Mouse (Mus musculus) MEL (cell line): ENCODE results near the gene Hlcs. TPM values are rescaled to one million over a fixed set of nuclear protein-coding genes. Genes with fewer than 3 reads are reported as not detected.

ENCODE experiments used
- DNase-seq: peaks from one replicate; pipeline ENCODE4 v3.0.0; 2011; ENCODE audit warnings: low read depth, low spot score
- H3K27ac ChIP-seq: 2 replicates; pipeline ENCODE4 v1.5.1; 2012; ENCODE audit warnings: low read depth, mild to moderate bottlenecking, control low read depth, low read length, moderate library complexity; ENCODE audit not compliant: control insufficient read depth
- H3K27me3 ChIP-seq, 2 experiments: fragments of 150-350 bp in 1 of 2; sonication (generic) in 1 of 2; 2 replicates each; pipeline ENCODE4 v1.6.1; 2012; ENCODE audit warnings: low read length in 2 of 2, mild to moderate bottlenecking in 2 of 2, improper control_type of control experiment in 1 of 2, moderate library complexity in 1 of 2; ENCODE audit not compliant: insufficient read depth in 2 of 2, control insufficient read depth in 1 of 2
- H3K36me3 ChIP-seq, 2 experiments: 2 replicates each; pipeline ENCODE4 v1.6.1; 2012 to 2014; ENCODE audit warnings: low read length in 2 of 2, improper control_type of control experiment in 1 of 2, inconsistent platforms in 1 of 2, mild to moderate bottlenecking in 1 of 2; ENCODE audit not compliant: insufficient read depth in 2 of 2, control insufficient read depth in 1 of 2
- H3K4me1 ChIP-seq, 2 experiments: fragments of 150-350 bp in 1 of 2; sonication (generic) in 1 of 2; 2 replicates each; pipeline ENCODE4 v1.6.1; 2012; ENCODE audit warnings: low read length in 2 of 2, improper control_type of control experiment in 1 of 2, mild to moderate bottlenecking in 1 of 2; ENCODE audit not compliant: insufficient read depth in 2 of 2, control insufficient read depth in 1 of 2
- H3K4me3 ChIP-seq, 2 experiments: fragments of 150-350 bp in 1 of 2; sonication (generic) in 1 of 2; 2 replicates each; pipeline ENCODE4 v1.5.1; 2012; ENCODE audit warnings: low read depth in 2 of 2, low read length in 2 of 2, mild to moderate bottlenecking in 2 of 2, moderate library complexity in 2 of 2, control low read depth in 1 of 2, improper control_type of control experiment in 1 of 2; ENCODE audit not compliant: control insufficient read depth in 1 of 2, insufficient read depth in 1 of 2
- H3K79me2 ChIP-seq: 2 replicates; pipeline ENCODE4 v1.6.1; 2012; ENCODE audit warnings: mild to moderate bottlenecking, low read length, moderate library complexity; ENCODE audit not compliant: control insufficient read depth, poor library complexity, insufficient read depth
- H3K9ac ChIP-seq: 2 replicates; pipeline ENCODE4 v1.6.1; 2012; ENCODE audit warnings: low read depth, mild to moderate bottlenecking, control low read depth, low read length, moderate library complexity; ENCODE audit not compliant: control insufficient read depth, poor library complexity, severe bottlenecking
- H3K9me3 ChIP-seq: fragments of 150-350 bp; sonication (generic); replicated peaks from 2 replicates; pipeline ENCODE4 v1.6.1; 2012; ENCODE audit warnings: mild to moderate bottlenecking, low read length, improper control_type of control experiment, moderate library complexity; ENCODE audit not compliant: insufficient read depth
- CHD1 ChIP-seq: IDR thresholded peaks from 2 replicates; pipeline ENCODE4 v1.6.1; 2012; ENCODE audit warnings: low read depth, mild to moderate bottlenecking, inconsistent platforms, low read length, improper control_type of control experiment
- CHD2 ChIP-seq: IDR thresholded peaks from 2 replicates; pipeline ENCODE4 v1.6.1; 2011; ENCODE audit warnings: low read length, improper control_type of control experiment
- ELF1 ChIP-seq: IDR thresholded peaks from 2 replicates; pipeline ENCODE4 v1.6.1; 2014; ENCODE audit warnings: low read depth, mild to moderate bottlenecking, inconsistent platforms, low read length, improper control_type of control experiment, moderate library complexity
- EP300 ChIP-seq, 2 experiments: IDR thresholded peaks; 2 replicates each; pipeline ENCODE4 v1.6.1; 2011; ENCODE audit warnings: improper control_type of control experiment in 2 of 2, low read length in 2 of 2, low read depth in 1 of 2, mild to moderate bottlenecking in 1 of 2
- ETS1 ChIP-seq: IDR thresholded peaks from 2 replicates; pipeline ENCODE4 v1.6.1; 2012; ENCODE audit warnings: low read depth, mild to moderate bottlenecking, inconsistent platforms, low read length, improper control_type of control experiment, moderate library complexity
- GABPA ChIP-seq: IDR thresholded peaks from 2 replicates; pipeline ENCODE4 v1.6.1; 2012; ENCODE audit warnings: low read depth, mild to moderate bottlenecking, inconsistent platforms, low read length, improper control_type of control experiment, moderate library complexity
- GATA1 ChIP-seq: IDR thresholded peaks from 2 replicates; pipeline ENCODE4 v1.6.1; 2011; ENCODE audit warnings: low read depth, low read length, improper control_type of control experiment
- JUND ChIP-seq: IDR thresholded peaks from 2 replicates; pipeline ENCODE4 v1.6.1; 2011; ENCODE audit warnings: low read depth, mild to moderate bottlenecking, improper control_type of control experiment, low read length
- MAFK ChIP-seq: IDR thresholded peaks from 2 replicates; pipeline ENCODE4 v1.6.1; 2011; ENCODE audit warnings: low read depth, mild to moderate bottlenecking, low read length, improper control_type of control experiment, borderline replicate concordance
- MEF2A ChIP-seq: IDR thresholded peaks from 2 replicates; pipeline ENCODE4 v1.6.1; 2014; ENCODE audit warnings: low read depth, mild to moderate bottlenecking, inconsistent platforms, low read length, improper control_type of control experiment; ENCODE audit not compliant: poor library complexity, insufficient replicate concordance, severe bottlenecking; ENCODE audit errors: extremely low read depth
- MYC ChIP-seq: IDR thresholded peaks from 2 replicates; pipeline ENCODE4 v1.6.1; 2011; ENCODE audit warnings: low read depth, mild to moderate bottlenecking, low read length, improper control_type of control experiment, moderate library complexity
- NELFE ChIP-seq: IDR thresholded peaks from 2 replicates; pipeline ENCODE4 v1.6.1; 2011; ENCODE audit warnings: low read depth, low read length, improper control_type of control experiment
- NRF1 ChIP-seq: IDR thresholded peaks from 2 replicates; pipeline ENCODE4 v1.6.1; 2014; ENCODE audit warnings: low read depth, mild to moderate bottlenecking, inconsistent platforms, low read length, improper control_type of control experiment, moderate library complexity; ENCODE audit not compliant: poor library complexity, insufficient read depth, severe bottlenecking
- POLR2AphosphoS2 ChIP-seq: IDR thresholded peaks from 2 replicates; pipeline ENCODE4 v1.6.1; 2011; ENCODE audit warnings: low read length, improper control_type of control experiment
- POLR2AphosphoS5 ChIP-seq: IDR thresholded peaks from 2 replicates; pipeline ENCODE4 v1.6.1; 2012; ENCODE audit warnings: low read depth, borderline replicate concordance, mild to moderate bottlenecking, inconsistent platforms, low read length, moderate library complexity, mixed read lengths
- RCOR1 ChIP-seq: IDR thresholded peaks from 2 replicates; pipeline ENCODE4 v1.6.1; 2012; ENCODE audit warnings: low read depth, mild to moderate bottlenecking, inconsistent platforms, low read length, improper control_type of control experiment
- SMC3 ChIP-seq: IDR thresholded peaks from 2 replicates; pipeline ENCODE4 v1.6.1; 2011; ENCODE audit warnings: low read depth, low read length, improper control_type of control experiment
- TAL1 ChIP-seq: IDR thresholded peaks from 2 replicates; pipeline ENCODE4 v1.6.1; 2012; ENCODE audit warnings: mild to moderate bottlenecking, inconsistent platforms, low read length, moderate library complexity, mixed read lengths
- TCF12 ChIP-seq: IDR thresholded peaks from 2 replicates; pipeline ENCODE4 v1.6.1; 2014; ENCODE audit warnings: low read depth, mild to moderate bottlenecking, inconsistent platforms, low read length, improper control_type of control experiment, moderate library complexity
- UBTF ChIP-seq: IDR thresholded peaks from 2 replicates; pipeline ENCODE4 v1.6.1; 2012; ENCODE audit warnings: low read depth, mild to moderate bottlenecking, inconsistent platforms, low read length, improper control_type of control experiment, moderate library complexity, borderline replicate concordance; ENCODE audit not compliant: insufficient read depth
- USF1 ChIP-seq: IDR thresholded peaks from 2 replicates; pipeline ENCODE4 v1.6.1; 2014; ENCODE audit warnings: low read depth, mild to moderate bottlenecking, inconsistent platforms, low read length, improper control_type of control experiment, moderate library complexity
- ZNF384 ChIP-seq: IDR thresholded peaks from 2 replicates; pipeline ENCODE4 v1.6.1; 2012; ENCODE audit warnings: low read depth, mild to moderate bottlenecking, inconsistent platforms, low read length, improper control_type of control experiment
- polyA plus RNA-seq, 2 experiments: library from polyadenylated mRNA; stranded (reverse) in 1 of 2; unstranded in 1 of 2; fragments of >175 nt in 1 of 2; fragments of >200 nt in 1 of 2; gene quantifications; 2 replicates each; pipeline versions ENCODE4 v1.2.1 to v1.2.4; 2012; ENCODE audit warnings: low replicate concordance in 2 of 2, low read depth in 1 of 2; ENCODE audit not compliant: insufficient read length in 2 of 2, insufficient read depth in 1 of 2, missing spikeins in 1 of 2
- total RNA-seq: library from RNA; depleted of rRNA; stranded (reverse); fragments of 300-350 nt; gene quantifications from 2 replicates; pipeline ENCODE4 v1.2.3, GENCODE M21; 2012

Hlcs gene
- total and polyA plus RNA-seq, 3 experiments, result 3.3 to 6.4 TPM; not detected in 1

DNA sequence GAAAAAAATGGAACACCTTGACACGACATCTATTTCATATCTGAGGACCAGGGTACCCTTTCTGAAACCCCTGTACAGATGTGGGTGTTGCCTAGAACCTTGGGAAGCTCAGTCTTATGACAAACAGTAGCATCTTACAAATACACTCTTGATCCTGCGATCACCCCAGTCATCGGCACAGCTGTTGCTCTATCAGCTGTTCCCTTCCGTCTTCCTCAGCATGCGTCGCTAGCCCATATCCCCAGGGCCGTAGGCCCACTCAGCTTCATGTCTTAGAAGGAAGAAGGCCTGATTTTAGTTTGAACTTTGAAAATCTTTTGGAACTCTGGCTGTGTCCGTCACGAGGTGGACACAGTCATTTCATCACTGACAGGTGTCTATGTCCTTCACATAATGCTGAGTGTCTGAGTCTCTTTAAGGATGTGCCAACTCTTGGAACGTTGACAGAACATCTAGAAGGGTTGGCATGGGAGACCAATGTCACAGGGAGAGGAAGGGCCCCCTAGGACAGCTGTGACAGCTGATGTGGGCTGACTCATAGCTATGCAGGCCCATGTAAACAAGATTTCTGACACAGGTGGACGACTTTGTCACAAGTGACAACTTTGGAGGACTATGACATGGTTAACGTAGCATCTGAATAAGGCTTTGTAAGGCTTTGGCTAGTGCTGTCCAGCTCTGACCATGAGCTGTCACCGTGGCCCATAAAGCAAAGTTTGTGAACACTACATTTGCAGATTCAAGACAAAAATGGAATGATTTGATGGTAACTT is 47.4 kb upstream of the Hlcs start:
- H3K4me3 ChIP-seq, result no peak overlapping the region
- H3K27ac ChIP-seq, result no peak overlapping the region
- H3K36me3 ChIP-seq, result peaks cover 0 to 9% of the 10 kb centered on the region in 2 experiments; a peak in 2 of 4 replicates
- no peaks in the 10 kb centered on the region for H3K9me3 ChIP-seq
- no peaks in the 10 kb centered on the region for H3K27me3 ChIP-seq
- H3K4me1 ChIP-seq, result peaks cover 0 to 15% of the 10 kb centered on the region in 2 experiments; a peak in 2 of 4 replicates
- no peaks in the 10 kb centered on the region for H3K79me2 ChIP-seq
- no peak overlapping the region for H3K9ac ChIP-seq
- no peak for TF ChIP-seq ELF1
- TF ChIP-seq MEF2A, result no peak
- TF ChIP-seq POLR2AphosphoS2, result no peak
- no peak for TF ChIP-seq UBTF
- TF ChIP-seq POLR2AphosphoS5, result no peak
- no peak for TF ChIP-seq EP300 (IDR thresholded peaks at IDR 0.05; ENCODE audit: low read depth in 1 of 2, low read length in 2 of 2)
- no peak for TF ChIP-seq CHD1
- no peak for TF ChIP-seq ZNF384
- no peak for TF ChIP-seq MAFK
- TF ChIP-seq JUND, result no peak
- TF ChIP-seq RCOR1, result no peak
- TF ChIP-seq NRF1, result no peak
- TF ChIP-seq GABPA, result no peak
- TF ChIP-seq USF1, result no peak
- no peak for TF ChIP-seq SMC3
- no peak for DNase-seq

GRCm38 (mm10) chr16:94358091-94358490 is 44.7 kb upstream of the Hlcs start:
- Histone ChIP-seq H3K27me3 (no peaks in the 10 kb centered on the region), H3K4me3 (no peak overlapping the region), H3K36me3 (peaks cover 0 to 9% of the 10 kb centered on the region in 2 experiments; a peak in 2 of 4 replicates), H3K27ac (no peak overlapping the region), H3K9me3 (no peaks in the 10 kb centered on the region), H3K4me1 (peaks cover 0 to 18% of the 10 kb centered on the region in 2 experiments; a peak in 2 of 4 replicates), H3K79me2 (no peaks in the 10 kb centered on the region), H3K9ac (no peak overlapping the region)
- TF ChIP-seq ETS1 (peak; percentile 34; the same call in 1 of the 2 replicates), POLR2AphosphoS5 (no peak), NELFE (no peak), GATA1 (peak; percentile 65; the same call in 1 of the 2 replicates), GABPA (no peak), TCF12 (peak; percentile 48; the same call in 1 of the 2 replicates), CHD2 (no peak), EP300 (IDR thresholded peaks at IDR 0.05; ENCODE audit: low read depth in 1 of 2, low read length in 2 of 2) (peak; percentile 56 to 69), MYC (peak; percentile 48; the same call in 1 of the 2 replicates), MEF2A (no peak), TAL1 (peak; percentile 88)
- DNase-seq, result peak; percentile 55
